Mouse (Mus musculus): ENCODE measurements at regions not wholly inside any gene's neighbourhood (a gene's known extent, or its start where the extent isn't known, plus 50 kb on each side); places are given as distances from the start of the nearest gene placed in this dataset.

DNA sequence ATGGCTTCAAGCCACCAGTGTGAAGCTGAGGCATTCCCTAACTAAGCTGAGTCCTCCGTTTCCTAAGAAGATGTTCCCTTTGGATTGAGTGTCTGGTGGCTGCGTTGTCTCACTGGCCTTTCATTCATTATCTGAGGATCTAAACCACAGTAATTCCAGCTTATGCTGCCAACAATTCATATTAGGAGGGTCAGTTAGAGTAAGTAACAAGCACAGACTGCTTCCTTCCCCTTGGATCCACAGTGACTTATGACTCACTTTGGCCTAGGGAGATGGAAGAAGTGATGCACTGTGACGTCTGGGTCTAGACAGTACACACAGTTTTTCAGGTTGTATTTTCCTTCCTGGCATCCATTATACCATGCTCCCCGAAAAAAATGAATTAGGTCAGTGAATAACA lies 57.8 kb upstream of the Npy start:
- intact Hi-C loops (cut with DNase I) = no loop called here
- no peak for DNase-seq

- intact Hi-C loops (cut with DNase I) = loop anchor here (10.0 kb wide), 1 partner anchor 205 kb away; no protein-coding TSS in a partner anchor
- no peak for DNase-seq
These were observed 52.4 kb upstream of the Npy start for GRCm38 (mm10) chr6:49769904-49770720.

Measured in left cerebral cortex, postnatal 4 days (tissue).